Mouse (Mus musculus): ENCODE data around the gene Arid5a. TPM values are rescaled to one million over a fixed set of nuclear protein-coding genes. Genes with fewer than 3 reads are reported as not detected.

Arid5a gene
- 1.5 and 2.2 TPM in 2 replicates for polyA plus RNA-seq (2015; fragmentation: Nextera tagmentation; extraction: Ambion mirVana)

GRCm38 (mm10) chr1:36307495-36308280 is at the start of gene Arid5a:
TSS of gene Arid5a (plus strand) at chr1:36307733.
- Histone ChIP-seq H3K4me3 (peak within 1 kb of the TSS; percentile 54), H3K4me1 (peaks cover 23% of the 10 kb centered on the region), H3K36me3 (ENCODE audit: poor library complexity, severe bottlenecking) (no peaks in the 10 kb centered on the region), H3K9me3 (replicated peaks) (no peaks in the 10 kb centered on the region), H3K27ac (no peak within 1 kb of the TSS), H3K27me3 (peaks cover 17% of the 10 kb centered on the region), H3K4me2 (peak within 1 kb of the TSS; percentile 96), H3K9ac (peak within 1 kb of the TSS; percentile 66)
- peak; percentile 94 for ATAC-seq
- WGBS: 1% methylated on average over 56 of the region's 65 CpGs

GRCm38 (mm10) chr1:36258631-36259030 is 48.9 kb upstream of the Arid5a start:
- no peaks in the 10 kb centered on the region for H3K36me3 ChIP-seq (ENCODE audit: poor library complexity, severe bottlenecking)
- peaks cover 7% of the 10 kb centered on the region; the same call in 1 of the 2 replicates for H3K4me1 ChIP-seq
- WGBS: 71% methylated on average over 2 of the region's 2 CpGs
- peaks cover 6% of the 10 kb centered on the region; the same call in 1 of the 2 replicates for H3K9me3 ChIP-seq (replicated peaks)
- H3K27me3 ChIP-seq: peaks cover 26% of the 10 kb centered on the region
- H3K4me3 ChIP-seq: no peak overlapping the region
- no peak overlapping the region for H3K9ac ChIP-seq
- no peak for ATAC-seq
- H3K27ac ChIP-seq: no peak overlapping the region
- no peak overlapping the region for H3K4me2 ChIP-seq

GRCm38 (mm10) chr1:36259281-36259680 is 48.3 kb upstream of the Arid5a start:
- Histone ChIP-seq H3K4me1 (peaks cover 7% of the 10 kb centered on the region; the same call in 1 of the 2 replicates), H3K9me3 (replicated peaks) (peaks cover 6% of the 10 kb centered on the region; the same call in 1 of the 2 replicates), H3K4me2 (no peak overlapping the region), H3K36me3 (ENCODE audit: poor library complexity, severe bottlenecking) (no peaks in the 10 kb centered on the region), H3K27me3 (peaks cover 22% of the 10 kb centered on the region), H3K27ac (no peak overlapping the region), H3K9ac (no peak overlapping the region), H3K4me3 (no peak overlapping the region)
- WGBS: 94% methylated on average over 2 of the region's 2 CpGs
- ATAC-seq: no peak

- no peak overlapping the region for H3K9ac ChIP-seq
- WGBS: 96% methylated on average over 1 of the region's 1 CpGs
- ATAC-seq: no peak
Observed at GRCm38 (mm10) chr1:36260418-36260817, 47.1 kb upstream of the Arid5a start.

GRCm38 (mm10) chr1:36261708-36262504 is 45.6 kb upstream of the Arid5a start:
- no peak overlapping the region for H3K4me3 ChIP-seq

More at GRCm38 (mm10) chr1:36260418-36260817, 47.1 kb upstream of the Arid5a start:
- Histone ChIP-seq H3K4me1 (no peaks in the 10 kb centered on the region), H3K9me3 (replicated peaks) (peaks cover 6% of the 10 kb centered on the region; the same call in 1 of the 2 replicates), H3K4me2 (no peak overlapping the region), H3K27me3 (peaks cover 15% of the 10 kb centered on the region; the same call in 1 of the 2 replicates), H3K4me3 (no peak overlapping the region), H3K27ac (no peak overlapping the region), H3K36me3 (ENCODE audit: poor library complexity, severe bottlenecking) (no peaks in the 10 kb centered on the region)

GRCm38 (mm10) chr1:36263833-36264488 is 43.6 kb upstream of the Arid5a start:
- no peak overlapping the region for H3K9ac ChIP-seq
- no peak overlapping the region for H3K4me3 ChIP-seq
- no peaks in the 10 kb centered on the region; the same call in 1 of the 2 replicates for H3K9me3 ChIP-seq (replicated peaks)
- no peaks in the 10 kb centered on the region for H3K4me1 ChIP-seq
- WGBS: 70% methylated on average over 13 of the region's 13 CpGs
- H3K36me3 ChIP-seq (ENCODE audit: poor library complexity, severe bottlenecking): no peaks in the 10 kb centered on the region
- ATAC-seq: no peak
- H3K27me3 ChIP-seq: peaks cover 5% of the 10 kb centered on the region
- H3K27ac ChIP-seq: no peak overlapping the region
- no peak overlapping the region for H3K4me2 ChIP-seq

More at GRCm38 (mm10) chr1:36261708-36262504, 45.6 kb upstream of the Arid5a start:
- Histone ChIP-seq H3K36me3 (ENCODE audit: poor library complexity, severe bottlenecking) (no peaks in the 10 kb centered on the region), H3K27me3 (0 out of 2 replicates have a peak, but pooled peaks cover 3% of the 10 kb centered on the region), H3K9me3 (replicated peaks) (no peaks in the 10 kb centered on the region; the same call in 1 of the 2 replicates), H3K4me2 (no peak overlapping the region), H3K9ac (no peak overlapping the region), H3K27ac (no peak overlapping the region), H3K4me1 (no peaks in the 10 kb centered on the region)
- 87% methylated on average over 19 of the region's 19 CpGs for WGBS
- no peak for ATAC-seq

GRCm38 (mm10) chr1:36266293-36266692 is 41.2 kb upstream of the Arid5a start:
- no peaks in the 10 kb centered on the region for H3K4me1 ChIP-seq
- H3K9ac ChIP-seq: no peak overlapping the region
- no peak overlapping the region for H3K4me2 ChIP-seq
- 83% methylated on average over 6 of the region's 6 CpGs for WGBS
- H3K36me3 ChIP-seq (ENCODE audit: poor library complexity, severe bottlenecking): no peaks in the 10 kb centered on the region
- H3K9me3 ChIP-seq (replicated peaks): no peaks in the 10 kb centered on the region
- ATAC-seq: no peak
- H3K4me3 ChIP-seq: no peak overlapping the region
- H3K27ac ChIP-seq: no peak overlapping the region
- H3K27me3 ChIP-seq: peaks cover 19% of the 10 kb centered on the region

- Histone ChIP-seq H3K27me3 (peaks cover 19% of the 10 kb centered on the region), H3K4me2 (no peak overlapping the region), H3K4me3 (no peak overlapping the region), H3K9ac (no peak overlapping the region), H3K9me3 (replicated peaks) (no peaks in the 10 kb centered on the region), H3K4me1 (no peaks in the 10 kb centered on the region), H3K27ac (no peak overlapping the region), H3K36me3 (ENCODE audit: poor library complexity, severe bottlenecking) (no peaks in the 10 kb centered on the region)
- no peak for ATAC-seq
- 99% methylated on average over 3 of the region's 3 CpGs for WGBS
Observed at GRCm38 (mm10) chr1:36267595-36267994, 39.9 kb upstream of the Arid5a start.

- no peak overlapping the region for H3K27ac ChIP-seq
- H3K36me3 ChIP-seq (ENCODE audit: poor library complexity, severe bottlenecking): no peaks in the 10 kb centered on the region
- peak overlapping the region; percentile 10 for H3K4me3 ChIP-seq
- H3K4me2 ChIP-seq: peak overlapping the region; percentile 42
- H3K9me3 ChIP-seq (replicated peaks): no peaks in the 10 kb centered on the region
- no peak overlapping the region for H3K9ac ChIP-seq
- H3K27me3 ChIP-seq: peaks cover 19% of the 10 kb centered on the region
- 40% methylated on average over 54 of the region's 54 CpGs for WGBS
- no peak for ATAC-seq
- H3K4me1 ChIP-seq: no peaks in the 10 kb centered on the region
Observed at GRCm38 (mm10) chr1:36269121-36269795, 38.3 kb upstream of the Arid5a start.

- Histone ChIP-seq H3K4me1 (no peaks in the 10 kb centered on the region), H3K9ac (no peak overlapping the region), H3K27me3 (peaks cover 19% of the 10 kb centered on the region), H3K27ac (no peak overlapping the region), H3K36me3 (ENCODE audit: poor library complexity, severe bottlenecking) (no peaks in the 10 kb centered on the region), H3K9me3 (replicated peaks) (no peaks in the 10 kb centered on the region), H3K4me3 (no peak overlapping the region), H3K4me2 (no peak overlapping the region)
- WGBS: 63% methylated on average over 3 of the region's 3 CpGs
- no peak for ATAC-seq
Observed at GRCm38 (mm10) chr1:36270666-36271065, 36.9 kb upstream of the Arid5a start.

- Histone ChIP-seq H3K27me3 (peaks cover 19% of the 10 kb centered on the region), H3K9ac (no peak overlapping the region), H3K4me3 (no peak overlapping the region), H3K4me2 (no peak overlapping the region), H3K27ac (no peak overlapping the region), H3K36me3 (ENCODE audit: poor library complexity, severe bottlenecking) (no peaks in the 10 kb centered on the region), H3K9me3 (replicated peaks) (no peaks in the 10 kb centered on the region), H3K4me1 (no peaks in the 10 kb centered on the region)
- no peak for ATAC-seq
- 75% methylated on average over 8 of the region's 8 CpGs for WGBS
Observed at GRCm38 (mm10) chr1:36271516-36272230, 35.9 kb upstream of the Arid5a start.

Data from forebrain, embryonic 13.5 days (tissue).